10 mouse cellular contexts compared by ENCODE assay signal in genomic region chr7:112741790-112742189, GRCm38 (mm10).
DNase-seq lines count a peak whose midpoint lies in the region; ATAC-seq and TF ChIP-seq lines count a peak whose summit lies in the region.
"Had no signal": no experiment of that assay in that cellular context is flagged by ENCODE, and none has a peak within 500 bp of the region (broad histone marks: within the 10 kb centered on the region; RNA-seq: fewer than 3 reads in every experiment).

No protein-coding gene starts in this region.

- no peak overlapping the region; the same call in 1 of the 2 replicates for H3K27ac ChIP-seq in hindbrain, postnatal 0 days
- H3K27ac ChIP-seq in neural tube, embryonic 11.5 days (ENCODE audit: low read depth, low read length), result 0 out of 2 replicates have a peak overlapping the region, but pooled peaks have one; percentile 10
- H3K27ac ChIP-seq: embryonic facial prominence, embryonic 13.5 days had no signal

- no peaks in the 10 kb centered on the region for H3K27me3 ChIP-seq in hindbrain, postnatal 0 days (ENCODE audit: insufficient read depth, low read length)
- no peaks in the 10 kb centered on the region for H3K27me3 ChIP-seq in neural tube, embryonic 11.5 days (ENCODE audit: control insufficient read depth, insufficient read depth, low read length)
- H3K27me3 ChIP-seq: embryonic facial prominence, embryonic 13.5 days had no signal

- peaks cover 21% of the 10 kb centered on the region; the same call in 1 of the 2 replicates for H3K4me1 ChIP-seq in hindbrain, postnatal 0 days (ENCODE audit: insufficient read depth, low read length)
- H3K4me1 ChIP-seq in neural tube, embryonic 11.5 days (ENCODE audit: control insufficient read depth, insufficient read depth, low read length), result peaks cover 38% of the 10 kb centered on the region
- H3K4me1 ChIP-seq: megakaryocyte, embryonic 14.5 days had no signal

- H3K9me3 ChIP-seq in hindbrain, postnatal 0 days (ENCODE audit: low read length), result no peaks in the 10 kb centered on the region
- no peaks in the 10 kb centered on the region for H3K9me3 ChIP-seq in neural tube, embryonic 11.5 days (ENCODE audit: control insufficient read depth, low read length)
- H3K9me3 ChIP-seq: embryonic facial prominence, embryonic 13.5 days; megakaryocyte, embryonic 14.5 days had no signal

- no peak for TF ChIP-seq CTCF in hindbrain, postnatal 0 days (IDR thresholded peaks at IDR 0.05; ENCODE audit: low read depth)

- intact Hi-C loops in heart, postnatal 36 days (cut with DNase I), result loop anchor here (5.0 kb wide), 1 partner anchor 59 kb away; no protein-coding TSS in a partner anchor

- no peak overlapping the region for H3K4me2 ChIP-seq in hindbrain, postnatal 0 days (ENCODE audit: low read depth, low read length)
- no peak overlapping the region for H3K4me2 ChIP-seq in neural tube, embryonic 11.5 days (ENCODE audit: low read depth)
- H3K4me2 ChIP-seq: embryonic facial prominence, embryonic 13.5 days had no signal

- no peak overlapping the region for H3K4me3 ChIP-seq in hindbrain, postnatal 0 days (ENCODE audit: low read length)
- H3K4me3 ChIP-seq in neural tube, embryonic 11.5 days (ENCODE audit: low read depth, low read length), result no peak overlapping the region
- H3K4me3 ChIP-seq: embryonic facial prominence, embryonic 13.5 days; megakaryocyte, embryonic 14.5 days had no signal

- 0 out of 2 replicates have a peak overlapping the region, but pooled peaks have one; percentile 13 for H3K9ac ChIP-seq in hindbrain, postnatal 0 days (replicated peaks; ENCODE audit: low read length)
- no peak overlapping the region for H3K9ac ChIP-seq in neural tube, embryonic 11.5 days (ENCODE audit: low read length)
- H3K9ac ChIP-seq: embryonic facial prominence, embryonic 13.5 days had no signal

- WGBS in hindbrain, postnatal 0 days, result 31% methylated on average over 12 of the region's 12 CpGs
- 20% methylated on average over 12 of the region's 12 CpGs for WGBS in neural tube, embryonic 11.5 days

- no peaks in the 10 kb centered on the region for H3K36me3 ChIP-seq in hindbrain, postnatal 0 days (ENCODE audit: insufficient read depth, low read length)
- H3K36me3 ChIP-seq in neural tube, embryonic 11.5 days (ENCODE audit: control insufficient read depth, insufficient read depth, low read length), result no peaks in the 10 kb centered on the region
- H3K36me3 ChIP-seq: embryonic facial prominence, embryonic 13.5 days had no signal

- DNase-seq in heart, adult 11 months, result peak; percentile 95
- DNase-seq in heart, postnatal 36 days, result no peak
- DNase-seq in forelimb bud, embryonic 11.5 days (ENCODE audit: low read depth, low spot score), result peak; percentile 63
- no peak for DNase-seq in hindbrain, postnatal 0 days (ENCODE audit: low spot score)
- peak; percentile 55 for DNase-seq in neural tube, embryonic 11.5 days (ENCODE audit: low spot score)
- DNase-seq in testis, postnatal 10 days (ENCODE audit: low spot score), result no peak

- ATAC-seq in hindbrain, postnatal 0 days, result no peak
- ATAC-seq in neural tube, embryonic 11.5 days (ENCODE audit: insufficient read depth, low FRiP score, low TSS enrichment), result no peak
- no peak for ATAC-seq in megakaryocyte-erythroid progenitor cell, adult 5-6 weeks (replicated peaks; ENCODE audit: low FRiP score, low TSS enrichment, poor library complexity, severe bottlenecking)
- ATAC-seq in granulocyte monocyte progenitor cell, adult 5-6 weeks (replicated peaks; ENCODE audit: poor library complexity, severe bottlenecking), result no peak

Comparison
In these comparisons a context has a peak if more than half of its experiments do, and no peak if none do; other contexts are left out.
1. DNase-seq: peak in heart, adult 11 months (single experiment), forelimb bud, embryonic 11.5 days (single experiment) and neural tube, embryonic 11.5 days (single experiment); none in heart, postnatal 36 days (0 of 2), hindbrain, postnatal 0 days (single experiment) and testis, postnatal 10 days (single experiment).